Comparison of ENCODE assay signal across 8 mouse cellular contexts in the genomic region with DNA sequence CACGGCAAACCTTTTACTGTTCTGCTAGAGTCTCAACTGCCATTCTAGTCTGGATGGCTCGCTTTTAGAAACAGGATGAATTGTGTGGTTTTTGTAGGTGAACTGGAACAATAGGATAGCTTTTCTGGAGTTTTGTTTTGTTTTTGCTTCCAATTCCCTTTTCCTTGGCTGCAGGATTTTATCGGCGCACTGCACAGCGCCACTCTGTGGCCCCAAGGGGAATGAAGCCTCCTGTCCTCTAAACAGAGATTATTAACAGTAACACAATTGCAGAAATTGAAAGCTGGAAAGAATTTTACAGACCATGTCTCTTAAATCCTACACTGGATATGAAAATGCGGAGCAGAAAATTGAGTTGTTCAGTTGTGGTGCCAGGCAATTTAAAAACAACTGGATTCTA. TPM values are rescaled to one million over a fixed set of nuclear protein-coding genes. Genes with fewer than 3 reads are reported as not detected.
DNase-seq lines count a peak whose midpoint lies in the region; ATAC-seq and TF ChIP-seq lines count a peak whose summit lies in the region.
"Had no signal": no experiment of that assay in that cellular context is flagged by ENCODE, and none has a peak within 500 bp of the region (broad histone marks: within the 10 kb centered on the region; RNA-seq: fewer than 3 reads in every experiment).

No protein-coding gene starts in this region.

- H3K27ac ChIP-seq in kidney, postnatal 0 days: no peak overlapping the region
- H3K27ac ChIP-seq in testis, adult 2 months (ENCODE audit: control insufficient read depth, insufficient read depth, low read depth, low read length): no peak overlapping the region
- H3K27ac ChIP-seq: embryonic facial prominence, embryonic 12.5 days had no signal

- H3K9me3 ChIP-seq in kidney, postnatal 0 days (replicated peaks; ENCODE audit: low read length): no peaks in the 10 kb centered on the region
- H3K9me3 ChIP-seq: embryonic facial prominence, embryonic 12.5 days had no signal

- peak; percentile 60 for DNase-seq in kidney, postnatal 0 days (ENCODE audit: low spot score)
- no peak for DNase-seq in kidney, postnatal 25 days
- DNase-seq in testis, postnatal 14 days (ENCODE audit: low spot score): no peak
- DNase-seq in cerebellum, postnatal 36 days: peak; percentile 58 to 62
- no peak for DNase-seq in urinary bladder, postnatal 10 days (ENCODE audit: low spot score)
- DNase-seq in adrenal gland, adult 8-10 months: no peak

- no peak overlapping the region for H3K4me3 ChIP-seq in kidney, postnatal 0 days (replicated peaks; ENCODE audit: low read depth, low read length)
- no peak overlapping the region for H3K4me3 ChIP-seq in testis, adult 2 months (ENCODE audit: control insufficient read depth, low read depth, low read length)
- H3K4me3 ChIP-seq: embryonic facial prominence, embryonic 12.5 days had no signal

- no peaks in the 10 kb centered on the region for H3K27me3 ChIP-seq in kidney, postnatal 0 days (ENCODE audit: insufficient read depth, low read length)
- no peaks in the 10 kb centered on the region for H3K27me3 ChIP-seq in testis, adult 2 months (ENCODE audit: control insufficient read depth, insufficient read depth, low read length)
- H3K27me3 ChIP-seq: embryonic facial prominence, embryonic 12.5 days had no signal

- 42% methylated on average over 6 of the region's 6 CpGs for WGBS in kidney, postnatal 0 days

- no peaks in the 10 kb centered on the region for H3K4me1 ChIP-seq in kidney, postnatal 0 days (replicated peaks; ENCODE audit: insufficient read depth, low read length)
- no peaks in the 10 kb centered on the region for H3K4me1 ChIP-seq in testis, adult 2 months (ENCODE audit: control insufficient read depth, insufficient read depth, low read length)
- H3K4me1 ChIP-seq: embryonic facial prominence, embryonic 12.5 days had no signal

- ATAC-seq in kidney, postnatal 0 days (replicated peaks; ENCODE audit: low FRiP score, low read depth): no peak

- TF ChIP-seq POLR2A in testis, adult 2 months (IDR thresholded peaks at IDR 0.05; ENCODE audit: control insufficient read depth, low read depth, low read length): no peak

- no peak overlapping the region for H3K4me2 ChIP-seq in kidney, postnatal 0 days (ENCODE audit: low read length)
- H3K4me2 ChIP-seq: embryonic facial prominence, embryonic 12.5 days had no signal

- no peak overlapping the region for H3K9ac ChIP-seq in kidney, postnatal 0 days (ENCODE audit: low read depth, low read length)
- H3K9ac ChIP-seq: embryonic facial prominence, embryonic 12.5 days had no signal

- H3K36me3 ChIP-seq in kidney, postnatal 0 days (ENCODE audit: insufficient read depth, low read length): no peaks in the 10 kb centered on the region
- no peaks in the 10 kb centered on the region; the same call in none of the 2 replicates for H3K36me3 ChIP-seq in testis, adult 2 months (ENCODE audit: control insufficient read depth, insufficient read depth, low read length)
- H3K36me3 ChIP-seq: embryonic facial prominence, embryonic 12.5 days had no signal

- peak; percentile 82 for TF ChIP-seq CTCF in kidney, postnatal 0 days (IDR thresholded peaks at IDR 0.05; ENCODE audit: low read depth)
- peak; percentile 62; the same call in 1 of the 2 replicates for TF ChIP-seq CTCF in testis, adult 2 months (IDR thresholded peaks at IDR 0.05; ENCODE audit: control insufficient read depth, insufficient read depth, insufficient replicate concordance, low read depth, low read length)

RNA-seq across cellular contexts. Expression of a gene that starts 18.6 kb away (rescaled TPM):
- polyA plus RNA-seq in kidney, postnatal 0 days (2015; fragmentation: Nextera tagmentation; extraction: Ambion mirVana): 0.14 and 0.17 TPM in 2 replicates
- polyA plus RNA-seq in testis, adult 2 months (2012; rRNA removed): 28.7 and 29.0 TPM in 2 replicates
- total RNA-seq in adrenal gland, adult 8-10 months (2022): under 1 TPM in 1 of 4 experiments, not detected in 3; 0.09 TPM

RNA-seq across cellular contexts. Expression of a gene that starts 21.9 kb away (rescaled TPM):
- 0.41 and 0.46 TPM in 2 replicates for polyA plus RNA-seq in kidney, postnatal 0 days (2015; fragmentation: Nextera tagmentation; extraction: Ambion mirVana)
- polyA plus RNA-seq in testis, adult 2 months (2012; rRNA removed): 9.5 and 9.6 TPM in 2 replicates
- under 1 TPM in 2 of 4 experiments, not detected in 2; 0.18 to 0.19 TPM for total RNA-seq in adrenal gland, adult 8-10 months (2022)

Comparison
In these comparisons a context has a peak if more than half of its experiments do, and no peak if none do; other contexts are left out.
1. DNase-seq: peak in kidney, postnatal 0 days (single experiment) and cerebellum, postnatal 36 days (2 of 2); none in kidney, postnatal 25 days (0 of 2), testis, postnatal 14 days (single experiment), urinary bladder, postnatal 10 days (single experiment) and adrenal gland, adult 8-10 months (single experiment).
2. RNA of a gene that starts 18.6 kb away (polyA plus RNA-seq): 28.7 to 29.0 TPM in testis, adult 2 months; 0.14 to 0.17 TPM in kidney, postnatal 0 days; every median in the first group is over 10 times any median in the second.